Mouse (Mus musculus) megakaryocyte, embryonic 14.5 days (primary cell): ENCODE results near the gene Sox2. TPM values are rescaled to one million over a fixed set of nuclear protein-coding genes. Genes with fewer than 3 reads are reported as not detected.

Experiments used
- H3K27me3 ChIP-seq: replicated peaks from 2 replicates; pipeline ENCODE3; 2012; ENCODE audit warnings: inconsistent platforms
- H3K36me3 ChIP-seq: replicated peaks from 2 replicates; pipeline ENCODE3; 2012; ENCODE audit warnings: low read length, inconsistent platforms, mixed read lengths
- H3K4me1 ChIP-seq: 2 replicates; pipeline ENCODE4 v1.6.1; 2012; ENCODE audit warnings: inconsistent platforms
- H3K4me3 ChIP-seq: replicated peaks from 2 replicates; pipeline ENCODE3; 2012; ENCODE audit warnings: moderate library complexity, mild to moderate bottlenecking, inconsistent platforms
- H3K9me3 ChIP-seq: 2 replicates; pipeline ENCODE4 v1.6.1; 2012; ENCODE audit warnings: inconsistent platforms
- FLI1 ChIP-seq: IDR thresholded peaks from 2 replicates; pipeline ENCODE4 v1.6.1; 2012; ENCODE audit warnings: low read length, inconsistent platforms, mixed read lengths
- GATA1 ChIP-seq: IDR thresholded peaks from 3 replicates; pipeline ENCODE4 v1.6.1; 2012; ENCODE audit warnings: mixed read lengths, low read length, inconsistent platforms, borderline replicate concordance
- polyA plus RNA-seq: library from polyadenylated mRNA; stranded (reverse); fragments of >175 nt; gene quantifications from 2 replicates; pipeline ENCODE4 v1.2.3, GENCODE M21; 2012; ENCODE audit warnings: low replicate concordance; ENCODE audit not compliant: insufficient read depth

Gene Sox2
- polyA plus RNA-seq, 1 experiment = not detected

GRCm38 (mm10) chr3:34636958-34637357, 13.2 kb upstream of the Sox2 start:
- peaks cover 2% of the 10 kb centered on the region for H3K4me1 ChIP-seq
- TF ChIP-seq GATA1 (no peak), FLI1 (no peak)
- peaks cover 20% of the 10 kb centered on the region for H3K9me3 ChIP-seq
- peaks cover 36% of the 10 kb centered on the region for H3K27me3 ChIP-seq
- H3K4me3 ChIP-seq = no peak overlapping the region
- no peaks in the 10 kb centered on the region for H3K36me3 ChIP-seq

GRCm38 (mm10) chr3:34637481-34637880, 12.7 kb upstream of the Sox2 start:
- TF ChIP-seq FLI1 (no peak), GATA1 (no peak)
- peaks cover 41% of the 10 kb centered on the region for H3K27me3 ChIP-seq

GRCm38 (mm10) chr3:34637926-34638325, 12.3 kb upstream of the Sox2 start:
- peaks cover 27% of the 10 kb centered on the region for H3K9me3 ChIP-seq
- peaks cover 9% of the 10 kb centered on the region for H3K4me1 ChIP-seq
- TF ChIP-seq GATA1 (no peak), FLI1 (no peak)
- peaks cover 45% of the 10 kb centered on the region for H3K27me3 ChIP-seq
- H3K4me3 ChIP-seq = no peak overlapping the region
- no peaks in the 10 kb centered on the region for H3K36me3 ChIP-seq

More at GRCm38 (mm10) chr3:34637481-34637880, 12.7 kb upstream of the Sox2 start:
- peaks cover 25% of the 10 kb centered on the region for H3K9me3 ChIP-seq
- no peaks in the 10 kb centered on the region for H3K36me3 ChIP-seq
- H3K4me3 ChIP-seq = no peak overlapping the region
- peaks cover 7% of the 10 kb centered on the region for H3K4me1 ChIP-seq

GRCm38 (mm10) chr3:34638344-34638743, 11.9 kb upstream of the Sox2 start:
- peaks cover 27% of the 10 kb centered on the region for H3K9me3 ChIP-seq
- no peaks in the 10 kb centered on the region for H3K36me3 ChIP-seq
- no peak overlapping the region for H3K4me3 ChIP-seq
- TF ChIP-seq FLI1 = no peak
- no peak for TF ChIP-seq GATA1
- peaks cover 49% of the 10 kb centered on the region for H3K27me3 ChIP-seq
- peaks cover 9% of the 10 kb centered on the region for H3K4me1 ChIP-seq

GRCm38 (mm10) chr3:34639031-34639872, 11.0 kb upstream of the Sox2 start:
- peaks cover 58% of the 10 kb centered on the region for H3K27me3 ChIP-seq
- TF ChIP-seq GATA1 = no peak
- TF ChIP-seq FLI1 = no peak
- H3K36me3 ChIP-seq = no peaks in the 10 kb centered on the region
- peaks cover 9% of the 10 kb centered on the region for H3K4me1 ChIP-seq
- H3K9me3 ChIP-seq = peaks cover 31% of the 10 kb centered on the region
- H3K4me3 ChIP-seq = no peak overlapping the region

- TF ChIP-seq FLI1 (no peak), GATA1 (no peak)
- Histone ChIP-seq H3K4me1 (peaks cover 9% of the 10 kb centered on the region), H3K27me3 (peaks cover 61% of the 10 kb centered on the region), H3K4me3 (no peak overlapping the region), H3K9me3 (peaks cover 25% of the 10 kb centered on the region), H3K36me3 (no peaks in the 10 kb centered on the region)
Measured at GRCm38 (mm10) chr3:34639873-34640270, 10.3 kb upstream of the Sox2 start.

- H3K36me3 ChIP-seq = no peaks in the 10 kb centered on the region
- H3K27me3 ChIP-seq = peaks cover 65% of the 10 kb centered on the region
- H3K4me1 ChIP-seq = peaks cover 9% of the 10 kb centered on the region
- TF ChIP-seq FLI1 (no peak), GATA1 (no peak)
- peaks cover 21% of the 10 kb centered on the region for H3K9me3 ChIP-seq
- no peak overlapping the region for H3K4me3 ChIP-seq
Measured at GRCm38 (mm10) chr3:34640276-34640675, 9.9 kb upstream of the Sox2 start.

- H3K9me3 ChIP-seq = peaks cover 21% of the 10 kb centered on the region
- peaks cover 9% of the 10 kb centered on the region for H3K4me1 ChIP-seq
- peaks cover 70% of the 10 kb centered on the region for H3K27me3 ChIP-seq
- peak overlapping the region; percentile 50 for H3K4me3 ChIP-seq
- TF ChIP-seq GATA1 = no peak
- TF ChIP-seq FLI1 = no peak
- H3K36me3 ChIP-seq = no peaks in the 10 kb centered on the region
Measured at GRCm38 (mm10) chr3:34640690-34641600, 9.3 kb upstream of the Sox2 start.

- peaks cover 18% of the 10 kb centered on the region for H3K9me3 ChIP-seq
- H3K27me3 ChIP-seq = peaks cover 76% of the 10 kb centered on the region
- TF ChIP-seq GATA1 (no peak), FLI1 (no peak)
- peak overlapping the region; percentile 67 for H3K4me3 ChIP-seq
- no peaks in the 10 kb centered on the region for H3K36me3 ChIP-seq
- peaks cover 9% of the 10 kb centered on the region for H3K4me1 ChIP-seq
Measured at GRCm38 (mm10) chr3:34641756-34642497, 8.3 kb upstream of the Sox2 start.
